Mouse (Mus musculus) forebrain, embryonic 14.5 days (tissue): ENCODE measurements around the gene Gm48552. TPM values are rescaled to one million over a fixed set of nuclear protein-coding genes. Genes with fewer than 3 reads are reported as not detected.

Source experiments
- ATAC-seq: fragments of 200-750 bp; cut with Nextera tagmentation; 2 replicates; pipeline ENCODE4 v1.8.0; 2017; ENCODE audit warnings: mild to moderate bottlenecking, moderate library complexity
- DNase-seq: peaks from one replicate; pipeline ENCODE4 v3.0.0-alpha.2; 2015; ENCODE audit warnings: low spot score
- H3K27ac ChIP-seq: fragments of 300-500 bp; sonication (generic); 2 replicates; pipeline ENCODE4 v1.5.1; 2014; ENCODE audit warnings: low read depth, mild to moderate bottlenecking, control low read depth, low read length, moderate library complexity
- H3K27me3 ChIP-seq: fragments of 300-500 bp; sonication (generic); replicated peaks from 2 replicates; pipeline ENCODE4 v1.6.1; 2014; ENCODE audit warnings: low read length, control low read depth, mixed read lengths; ENCODE audit not compliant: control insufficient read depth, insufficient read depth
- H3K36me3 ChIP-seq: fragments of 300-500 bp; sonication (generic); 2 replicates; pipeline ENCODE4 v1.6.1; 2014; ENCODE audit warnings: low read length, control low read depth; ENCODE audit not compliant: control insufficient read depth, insufficient read depth
- H3K4me1 ChIP-seq: fragments of 300-500 bp; sonication (generic); 2 replicates; pipeline ENCODE4 v1.6.1; 2014; ENCODE audit warnings: antibody characterized with exemption, low read length, control low read depth; ENCODE audit not compliant: control insufficient read depth, insufficient read depth
- H3K4me2 ChIP-seq: fragments of 300-500 bp; sonication (generic); 2 replicates; pipeline ENCODE4 v1.6.1; 2014; ENCODE audit warnings: mild to moderate bottlenecking, control low read depth, low read length
- H3K4me3 ChIP-seq: fragments of 300-500 bp; sonication (generic); 2 replicates; pipeline ENCODE4 v1.5.1; 2014; ENCODE audit warnings: low read depth, low read length, control low read depth
- H3K9ac ChIP-seq: fragments of 300-500 bp; sonication (generic); 2 replicates; pipeline ENCODE4 v1.6.1; 2014; ENCODE audit warnings: mild to moderate bottlenecking, low read length, control low read depth, moderate library complexity
- H3K9me3 ChIP-seq: fragments of 300-500 bp; sonication (generic); replicated peaks from 2 replicates; pipeline ENCODE4 v1.6.1; 2016; ENCODE audit warnings: low read length, control low read depth, mixed read lengths; ENCODE audit not compliant: control insufficient read depth
- WGBS: fragments of 180-500 bp; shearing (Covaris S2); extraction: QIAGEN DNeasy Blood & Tissue Kit; methylation state at CpG from one replicate; pipeline ENCODE4 v1.1.7; 2014; 5-methylcytosine and 5-hydroxymethylcytosine counted together
- microRNA-seq: library from miRNA; unstranded; fragments of <30 nt; microRNA quantifications from one replicate; pipeline ENCODE4, GENCODE M21; 2016
- polyA plus RNA-seq: library from polyadenylated mRNA; unstranded; fragments of >200 nt; fragmentation: Nextera tagmentation; extraction: Ambion mirVana; gene quantifications from 2 replicates; pipeline ENCODE4 v1.2.1, GENCODE M21; 2014

Gm48552 gene
- polyA plus RNA-seq, 1 experiment from 2014 or later: 0.65 TPM

DNA sequence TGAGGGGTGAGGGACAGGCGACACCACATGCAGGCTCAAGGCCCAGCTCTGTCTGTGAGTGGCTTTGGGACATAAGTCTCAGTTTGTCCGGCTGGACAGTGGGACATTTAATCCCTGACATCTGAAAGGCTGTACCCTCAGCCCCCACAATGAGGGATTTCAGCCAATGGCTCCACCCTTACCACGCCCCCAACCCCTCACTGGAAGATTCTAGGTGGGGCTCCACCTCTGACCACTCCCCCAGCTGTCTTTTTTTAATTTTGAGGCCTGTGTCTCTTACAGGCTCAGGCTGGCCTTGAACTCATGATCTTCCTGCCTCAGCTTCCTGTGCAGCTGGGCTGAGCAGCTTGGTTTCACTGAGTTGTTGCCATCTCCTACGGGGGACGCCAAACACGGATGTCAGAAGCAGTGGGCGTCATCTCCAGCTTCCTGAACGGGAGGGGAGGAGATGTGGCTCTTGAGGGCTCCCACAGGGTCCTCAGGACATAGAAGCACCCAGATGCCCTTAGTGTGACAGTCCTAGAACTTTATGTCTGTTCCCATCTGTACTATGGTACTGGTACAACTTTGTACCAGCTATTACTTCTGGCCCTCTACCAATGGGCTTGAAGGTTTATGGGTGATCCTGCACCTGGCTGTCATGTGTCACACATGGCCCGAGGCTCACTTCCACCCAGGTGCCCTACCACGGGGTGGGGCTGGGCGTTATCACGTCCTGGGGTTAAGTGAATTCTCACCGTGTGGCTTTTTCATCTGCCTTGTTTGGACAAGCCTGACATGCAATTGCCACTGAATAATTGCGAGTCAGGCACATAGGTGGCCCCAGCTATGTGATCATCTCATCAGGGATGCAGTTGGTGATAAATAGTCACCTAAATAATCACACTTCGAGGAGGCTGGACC is 45.8 kb downstream of the Gm48552 start:
- no peak for DNase-seq
- 69% methylated on average over 15 of the region's 15 CpGs for WGBS
- Histone ChIP-seq H3K36me3 (no peaks in the 10 kb centered on the region), H3K9ac (no peak overlapping the region), H3K9me3 (no peaks in the 10 kb centered on the region), H3K4me2 (no peak overlapping the region), H3K27ac (peak overlapping the region; percentile 59; the same call in 1 of the 2 replicates), H3K27me3 (no peaks in the 10 kb centered on the region), H3K4me3 (no peak overlapping the region), H3K4me1 (peaks cover 18% of the 10 kb centered on the region)
- ATAC-seq: no peak

- no peak overlapping the region for H3K4me2 ChIP-seq
- WGBS: 51% methylated on average over 3 of the region's 3 CpGs
- peak overlapping the region; percentile 59; the same call in 1 of the 2 replicates for H3K27ac ChIP-seq
- H3K9ac ChIP-seq: no peak overlapping the region
- peaks cover 17% of the 10 kb centered on the region for H3K4me1 ChIP-seq
- H3K4me3 ChIP-seq: no peak overlapping the region
- DNase-seq (peak; percentile 88), ATAC-seq (no peak)
- H3K27me3 ChIP-seq: no peaks in the 10 kb centered on the region
- H3K36me3 ChIP-seq: no peaks in the 10 kb centered on the region
- no peaks in the 10 kb centered on the region for H3K9me3 ChIP-seq
These were observed 46.6 kb downstream of the Gm48552 start for GRCm38 (mm10) chr10:81435436-81435835.

Small RNAs within 50 kb of the gene (microRNA-seq; reads per million reads assigned to microRNA genes)
- 1.1 reads per million for gene Mir1191b
- 0.53 reads per million for gene Mir6913

Other genes with a start within 250 kb of the Gm48552 start
- 44.0 and 45.5 TPM in 2 replicates for gene Pias4, start 221.1 kb upstream of the Gm48552 start, polyA plus RNA-seq
- 474 and 520 TPM in 2 replicates for gene Eef2, start 212.4 kb upstream of the Gm48552 start, polyA plus RNA-seq
- gene Dapk3, start 206.0 kb upstream of the Gm48552 start, polyA plus RNA-seq: 49.0 and 50.0 TPM in 2 replicates
- not detected in 2 replicates for gene 4930442H23Rik, start 205.2 kb upstream of the Gm48552 start, polyA plus RNA-seq
- not detected in 2 replicates for gene Nmrk2, start 187.0 kb upstream of the Gm48552 start, polyA plus RNA-seq
- 56.6 and 78.4 TPM in 2 replicates for gene Atcay, start 158.2 kb upstream of the Gm48552 start, polyA plus RNA-seq
- 7.5 and 13.4 TPM in 2 replicates for gene Zfr2, start 155.8 kb upstream of the Gm48552 start, polyA plus RNA-seq
- 12.3 and 17.4 TPM in 2 replicates for gene Matk, start 136.1 kb upstream of the Gm48552 start, polyA plus RNA-seq
- 107 and 136 TPM in 2 replicates for gene Mrpl54, start 122.1 kb upstream of the Gm48552 start, polyA plus RNA-seq
- gene Apba3, start 122.0 kb upstream of the Gm48552 start, polyA plus RNA-seq: 30.5 and 36.8 TPM in 2 replicates
- 4.8 and 7.0 TPM in 2 replicates for gene Tjp3, start 97.4 kb upstream of the Gm48552 start, polyA plus RNA-seq
- gene Pip5k1c, start 96.0 kb upstream of the Gm48552 start, polyA plus RNA-seq: 76.4 and 114 TPM in 2 replicates
- gene Cactin, start 67.9 kb upstream of the Gm48552 start, polyA plus RNA-seq: 16.8 and 22.2 TPM in 2 replicates
- gene Tbxa2r, start 60.3 kb upstream of the Gm48552 start, polyA plus RNA-seq: 2.9 and 4.1 TPM in 2 replicates
- not detected in 2 replicates for gene Gipc3, start 45.7 kb upstream of the Gm48552 start, polyA plus RNA-seq
- gene Hmg20b, start 38.5 kb upstream of the Gm48552 start, polyA plus RNA-seq: 42.5 and 44.4 TPM in 2 replicates
- 4.1 and 4.9 TPM in 2 replicates for gene Mfsd12, start 31.5 kb upstream of the Gm48552 start, polyA plus RNA-seq
- 0.33 TPM in 1 of 2 replicates, not detected in the other for gene 4930404N11Rik, start 23.2 kb upstream of the Gm48552 start, polyA plus RNA-seq
- gene Fzr1, start 10.5 kb upstream of the Gm48552 start, polyA plus RNA-seq: 101 and 109 TPM in 2 replicates
- 78.7 and 78.8 TPM in 2 replicates for gene Dohh, start 4.6 kb upstream of the Gm48552 start, polyA plus RNA-seq
- 3.6 and 4.8 TPM in 2 replicates for gene Gm48551, start 4.5 kb upstream of the Gm48552 start, polyA plus RNA-seq
- gene Smim24, start 4.0 kb downstream of the Gm48552 start, polyA plus RNA-seq: 1.5 and 2.0 TPM in 2 replicates
- 16.6 and 17.9 TPM in 2 replicates for gene Nfic, start 66.6 kb downstream of the Gm48552 start, polyA plus RNA-seq
- gene Celf5, start 93.7 kb downstream of the Gm48552 start, polyA plus RNA-seq: 57.9 and 69.6 TPM in 2 replicates
- gene Ncln, start 107.4 kb downstream of the Gm48552 start, polyA plus RNA-seq: 36.8 and 52.0 TPM in 2 replicates
- gene S1pr4, start 111.1 kb downstream of the Gm48552 start, polyA plus RNA-seq: 0.26 and 0.53 TPM in 2 replicates
- gene Gna15, start 135.2 kb downstream of the Gm48552 start, polyA plus RNA-seq: 0.90 and 1.2 TPM in 2 replicates
- 97.6 and 98.9 TPM in 2 replicates for gene Gna11, start 156.2 kb downstream of the Gm48552 start, polyA plus RNA-seq
- 415 and 532 TPM in 2 replicates for gene Aes, start 170.5 kb downstream of the Gm48552 start, polyA plus RNA-seq
- gene Tle2, start 185.6 kb downstream of the Gm48552 start, polyA plus RNA-seq: 12.0 and 17.2 TPM in 2 replicates
- 2.4 and 2.5 TPM in 2 replicates for gene Tle6, start 212.1 kb downstream of the Gm48552 start, polyA plus RNA-seq
- 0.81 and 1.0 TPM in 2 replicates for gene BC025920, start 217.3 kb downstream of the Gm48552 start, polyA plus RNA-seq
- gene Sirt6, start 238.8 kb downstream of the Gm48552 start, polyA plus RNA-seq: 46.0 and 47.4 TPM in 2 replicates
- 5.2 and 6.3 TPM in 2 replicates for gene Ankrd24, start 239.5 kb downstream of the Gm48552 start, polyA plus RNA-seq